Mouse (Mus musculus) lung, postnatal 4 days (tissue): ENCODE results near the gene Ms4a3.

Experiments used
- DNase-seq, 2 experiments: peaks; one replicate each; pipeline ENCODE4 v3.0.0; 2021

Ms4a3 gene

DNA sequence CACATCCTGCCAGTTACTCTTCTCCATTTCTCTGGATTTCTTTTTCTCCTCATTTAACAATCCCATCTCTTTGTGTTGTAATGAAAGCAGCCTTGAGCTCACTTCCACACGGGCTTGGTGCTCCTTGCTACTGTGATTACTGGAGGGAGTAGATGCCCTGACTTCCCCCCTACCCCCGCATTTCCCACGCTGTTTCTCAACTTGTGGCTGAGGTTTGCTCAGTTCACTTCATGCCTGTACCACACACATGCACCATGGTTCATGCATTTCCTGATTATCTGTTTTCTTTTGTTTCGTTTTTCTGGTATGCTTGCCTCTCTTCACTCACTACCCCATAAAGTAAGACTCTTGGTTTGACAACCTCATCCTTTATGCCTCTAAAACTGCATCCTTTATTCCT lies 51.4 kb downstream of the Ms4a3 start:
- DNase-seq = peak; percentile 38 to 47
